Mouse (Mus musculus) olfactory bulb, adult 2 months (tissue): Measurements from ENCODE around the gene Trpm8. TPM values are rescaled to one million over a fixed set of nuclear protein-coding genes. Genes with fewer than 3 reads are reported as not detected.

Experiments
- H3K27ac ChIP-seq: fragments of 200-500 bp; 2 replicates; pipeline ENCODE4 v1.5.1; 2012; ENCODE audit warnings: low read depth, low read length; ENCODE audit not compliant: insufficient read depth
- H3K4me1 ChIP-seq: fragments of 200-500 bp; 2 replicates; pipeline ENCODE4 v1.6.1; 2012; ENCODE audit warnings: low read length; ENCODE audit not compliant: control insufficient read depth, insufficient read depth
- H3K4me3 ChIP-seq: fragments of 200-500 bp; 2 replicates; pipeline ENCODE4 v1.5.1; 2012; ENCODE audit warnings: mild to moderate bottlenecking, low read depth, low read length, moderate library complexity; ENCODE audit not compliant: insufficient read depth
- CTCF ChIP-seq: fragments of 200-500 bp; IDR thresholded peaks from 2 replicates; pipeline ENCODE4 v1.5.1; 2012; ENCODE audit warnings: low read depth, mild to moderate bottlenecking, low read length, moderate library complexity; ENCODE audit not compliant: insufficient read depth
- POLR2A ChIP-seq: fragments of 200-500 bp; IDR thresholded peaks from 2 replicates; pipeline ENCODE4 v1.6.1; 2012; ENCODE audit warnings: mild to moderate bottlenecking, low read depth, low read length, moderate library complexity; ENCODE audit not compliant: insufficient read depth
- WGBS: fragments of 180-500 bp; shearing (Covaris S2); methylation state at CpG from one replicate; pipeline ENCODE4 v1.1.7; 2018; 5-methylcytosine and 5-hydroxymethylcytosine counted together
- polyA plus RNA-seq: library from polyadenylated mRNA; stranded (reverse); fragments of >200 nt; gene quantifications from 2 replicates; pipeline ENCODE4 v1.2.4, GENCODE M21; 2012; ENCODE audit warnings: low replicate concordance; ENCODE audit not compliant: missing spikeins, insufficient read depth, insufficient read length

Gene Trpm8
- polyA plus RNA-seq, result not detected in 2 replicates

DNA sequence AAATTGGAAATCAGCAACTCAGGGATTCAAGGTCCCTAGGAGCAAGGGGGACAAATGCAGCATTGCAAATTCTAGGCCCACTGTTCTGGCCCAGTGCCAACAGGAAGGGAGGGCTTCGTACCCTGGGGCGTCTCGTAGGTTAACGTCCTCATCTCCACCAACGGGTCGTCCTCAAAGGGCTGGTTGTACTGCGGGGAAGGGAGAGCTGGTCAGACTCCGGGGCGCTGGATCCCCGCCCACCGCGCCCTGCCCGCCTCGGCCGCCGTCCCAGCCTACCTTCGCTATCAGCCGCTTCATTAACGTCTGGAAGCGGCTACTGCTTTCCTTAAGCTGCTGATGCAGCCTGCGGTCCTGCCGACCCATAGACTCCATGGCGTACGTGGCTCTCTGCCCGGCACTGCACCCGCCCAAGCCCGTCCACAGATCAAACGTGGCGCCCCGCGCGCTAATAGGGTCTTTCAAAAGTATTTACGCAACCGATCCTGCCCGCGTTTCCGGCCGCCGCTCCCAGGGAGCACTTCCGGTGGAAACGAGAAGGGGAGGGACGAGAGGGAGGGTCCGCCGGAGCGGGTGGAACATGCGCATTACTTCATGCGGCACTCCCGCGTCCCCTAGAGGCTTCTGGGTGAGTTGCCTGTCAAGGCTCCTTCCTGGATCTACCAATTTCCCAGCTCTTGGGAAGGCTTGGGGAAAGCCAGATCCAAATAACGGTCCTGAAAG lies at the start of gene Trpm8, which contains the start of gene Hjurp:
Trpm8 (plus strand) TSS at position 564 of the 720 bp plus-strand sequence.
Hjurp (minus strand) TSS at position 536 of the 720 bp plus-strand sequence.
- under 1% methylated on average over 50 of the region's 50 CpGs for WGBS
- Histone ChIP-seq H3K4me3 (peak within 1 kb of the TSS; percentile 48), H3K4me1 (peaks cover 4% of the 10 kb centered on the region), H3K27ac (no peak within 1 kb of the TSS)
- no peak for TF ChIP-seq CTCF
- TF ChIP-seq POLR2A, result no peak

GRCm38 (mm10) chr1:88228121-88228520 lies 49.3 kb upstream of the Trpm8 start:
- no peaks in the 10 kb centered on the region for H3K4me1 ChIP-seq
- 74% methylated on average over 7 of the region's 7 CpGs for WGBS
- H3K27ac ChIP-seq, result no peak overlapping the region
- H3K4me3 ChIP-seq, result no peak overlapping the region
- TF ChIP-seq POLR2A, result no peak
- no peak for TF ChIP-seq CTCF

DNA sequence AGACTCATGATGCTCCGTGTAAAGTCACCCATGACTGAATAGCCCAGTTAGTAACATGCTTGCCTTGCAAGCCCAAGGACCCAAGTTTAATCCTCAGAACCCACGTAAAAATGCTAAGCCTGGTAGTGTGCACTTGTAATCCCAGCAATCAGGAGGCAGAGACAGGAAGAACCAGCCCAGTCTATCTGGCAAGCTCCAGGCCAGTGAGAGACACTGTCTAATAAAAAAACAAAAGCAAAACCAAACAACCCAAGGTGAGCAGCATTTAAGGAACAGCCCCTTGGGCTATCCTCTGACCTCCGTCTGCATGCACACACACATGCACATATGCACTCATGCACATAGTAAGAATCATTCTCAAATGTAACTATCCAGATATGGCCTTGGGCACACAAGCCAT lies 47.9 kb upstream of the Trpm8 start:
- Histone ChIP-seq H3K4me3 (no peak overlapping the region), H3K27ac (no peak overlapping the region), H3K4me1 (no peaks in the 10 kb centered on the region)
- 80% methylated on average over 3 of the region's 3 CpGs for WGBS
- TF ChIP-seq CTCF (no peak), POLR2A (no peak)

GRCm38 (mm10) chr1:88229986-88230385 lies 47.5 kb upstream of the Trpm8 start:
- H3K4me3 ChIP-seq, result no peak overlapping the region
- no peak overlapping the region for H3K27ac ChIP-seq
- no peaks in the 10 kb centered on the region for H3K4me1 ChIP-seq
- TF ChIP-seq CTCF (no peak), POLR2A (no peak)
- 86% methylated on average over 5 of the region's 5 CpGs for WGBS

DNA sequence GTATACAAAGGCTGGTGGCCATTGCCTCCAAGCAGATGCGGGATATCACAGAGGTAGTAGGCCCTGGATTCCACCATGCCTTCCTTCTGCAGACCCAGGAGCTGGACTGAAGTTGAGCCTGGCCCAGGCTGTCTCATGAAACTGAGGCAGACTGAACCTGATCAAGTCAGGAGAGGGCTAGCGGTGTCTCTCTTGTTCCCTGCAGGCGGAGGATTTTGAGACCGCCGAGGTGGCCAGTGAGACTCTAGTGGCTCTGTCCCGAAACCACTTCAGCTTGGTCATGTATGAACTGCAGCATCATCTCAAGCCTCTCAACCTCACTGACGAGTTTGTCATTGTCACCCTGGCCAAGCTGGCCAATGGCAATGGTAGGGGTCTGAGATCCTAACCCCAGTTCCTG lies 47.0 kb upstream of the Trpm8 start:
- Histone ChIP-seq H3K4me3 (no peak overlapping the region), H3K4me1 (no peaks in the 10 kb centered on the region), H3K27ac (no peak overlapping the region)
- TF ChIP-seq CTCF (no peak), POLR2A (no peak)
- WGBS, result 74% methylated on average over 7 of the region's 7 CpGs

DNA sequence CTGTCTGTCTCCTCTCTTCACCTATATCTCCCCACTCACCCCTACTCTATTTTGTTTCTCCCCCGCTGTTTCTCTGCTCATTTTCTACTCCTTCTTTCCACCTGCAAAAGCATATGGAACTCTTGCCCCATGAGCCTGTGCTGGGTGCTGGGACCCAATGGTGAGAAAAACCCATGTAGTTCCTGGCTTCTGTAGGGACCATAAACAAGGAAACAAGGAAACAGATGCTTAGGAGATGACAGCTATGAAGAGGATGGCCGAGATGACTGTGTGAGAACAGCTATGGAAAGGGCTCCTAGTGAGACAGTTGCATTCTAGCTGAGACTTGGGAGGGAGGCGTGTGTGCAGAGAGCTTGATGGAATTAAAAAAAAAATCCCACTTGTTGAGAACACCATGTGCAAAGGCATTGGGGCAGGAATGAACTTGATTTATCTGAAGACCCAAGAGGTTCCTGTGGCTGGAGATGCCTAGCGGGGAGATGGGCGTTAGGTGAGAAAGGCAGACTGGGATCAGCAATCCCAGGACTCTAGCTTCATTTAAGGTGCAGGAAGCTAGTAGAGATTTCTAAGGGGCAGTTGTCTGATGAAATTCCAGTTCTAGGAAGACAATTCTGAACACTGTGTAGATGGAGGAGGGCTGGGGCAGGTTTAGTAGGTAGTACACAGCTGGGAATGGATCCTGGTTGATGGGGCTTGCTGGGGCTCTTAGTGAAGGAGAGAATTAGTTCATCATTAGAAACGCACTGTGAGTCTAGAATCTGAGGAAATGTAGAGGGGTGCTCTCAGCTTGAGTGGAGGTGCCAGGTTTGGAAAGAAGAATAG lies 46.3 kb upstream of the Trpm8 start:
- no peaks in the 10 kb centered on the region for H3K4me1 ChIP-seq
- TF ChIP-seq CTCF (no peak), POLR2A (no peak)
- 77% methylated on average over 6 of the region's 6 CpGs for WGBS
- H3K27ac ChIP-seq, result no peak overlapping the region
- no peak overlapping the region for H3K4me3 ChIP-seq

- H3K4me3 ChIP-seq, result no peak overlapping the region
- WGBS, result 64% methylated on average over 7 of the region's 7 CpGs
Observed at GRCm38 (mm10) chr1:88231803-88232499, 45.5 kb upstream of the Trpm8 start.

GRCm38 (mm10) chr1:88232664-88233380 lies 44.6 kb upstream of the Trpm8 start:
- Histone ChIP-seq H3K27ac (no peak overlapping the region), H3K4me1 (no peaks in the 10 kb centered on the region), H3K4me3 (no peak overlapping the region)
- TF ChIP-seq POLR2A, result no peak
- TF ChIP-seq CTCF, result no peak
- WGBS, result 57% methylated on average over 3 of the region's 3 CpGs

More at GRCm38 (mm10) chr1:88231803-88232499, 45.5 kb upstream of the Trpm8 start:
- Histone ChIP-seq H3K27ac (no peak overlapping the region), H3K4me1 (no peaks in the 10 kb centered on the region)
- TF ChIP-seq CTCF (no peak), POLR2A (no peak)
